Mouse (Mus musculus): Measurements from ENCODE around the gene Fam161a. TPM values are rescaled to one million over a fixed set of nuclear protein-coding genes. Genes with fewer than 3 reads are reported as not detected.
"Not testable (repeated sequence)": the region's sequence is repeated elsewhere in the genome, so short reads cannot be mapped to it uniquely, and the experiment has no call there.

Gene Fam161a
- polyA plus RNA-seq, 1 experiment from 2014 or later: 5.7 TPM

DNA sequence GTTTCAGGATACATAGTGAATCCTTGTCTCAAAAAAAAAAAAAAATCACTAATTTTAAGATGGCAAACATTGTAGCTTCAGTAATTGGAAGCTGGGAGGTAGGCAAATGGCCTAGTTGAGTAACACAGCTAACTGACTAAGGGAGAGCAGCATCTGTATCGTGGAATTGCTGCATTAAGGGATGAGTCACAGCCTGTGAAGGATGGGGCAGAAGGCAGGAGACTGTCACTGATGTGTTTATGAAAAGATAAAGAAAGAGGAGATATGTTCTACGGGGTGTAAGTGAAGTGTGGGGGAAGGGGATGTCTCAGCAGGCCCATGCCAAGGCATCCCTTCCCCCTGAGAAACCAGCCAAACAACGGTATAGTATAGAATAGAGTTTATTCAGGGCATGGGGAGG is 56.5 kb downstream of the Fam161a start:
- ATAC-seq: no peak
- Histone ChIP-seq H3K9me3 (ENCODE audit: control insufficient read depth, low read length) (no peaks in the 10 kb centered on the region), H3K27me3 (replicated peaks; ENCODE audit: control insufficient read depth, insufficient read depth, low read length) (no peaks in the 10 kb centered on the region), H3K4me3 (ENCODE audit: low read length) (no peak overlapping the region), H3K27ac (ENCODE audit: low read depth, low read length) (no peak overlapping the region), H3K36me3 (ENCODE audit: control insufficient read depth, insufficient read depth, low read length) (no peaks in the 10 kb centered on the region), H3K4me1 (ENCODE audit: control insufficient read depth, insufficient read depth, low read depth, low read length) (peaks cover 4% of the 10 kb centered on the region), H3K9ac (ENCODE audit: low read depth, low read length) (no peak overlapping the region), H3K4me2 (ENCODE audit: low read length) (no peak overlapping the region)
- 68% methylated on average over 3 of the region's 3 CpGs for WGBS

DNA sequence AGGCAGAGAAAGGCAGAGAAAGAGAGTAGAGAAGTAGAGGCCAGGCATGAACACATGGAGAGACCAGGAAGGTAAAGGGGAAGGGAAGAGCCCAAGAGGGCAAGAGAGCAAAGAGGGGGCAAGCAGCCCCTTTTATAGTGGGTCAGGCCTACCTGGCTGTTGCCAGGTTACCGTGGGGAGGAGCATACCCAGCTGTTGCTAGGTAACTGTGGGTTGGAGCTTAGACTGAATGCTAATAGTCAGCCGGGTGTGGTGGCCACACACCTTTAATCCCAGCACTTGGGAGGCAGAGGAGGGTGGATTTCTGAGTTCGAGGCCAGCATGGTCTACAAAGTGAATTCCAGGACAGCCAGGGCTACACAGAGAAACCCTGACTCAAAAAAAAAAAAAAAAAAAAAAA is 56.9 kb downstream of the Fam161a start:
- not testable (repeated sequence) for H3K9ac ChIP-seq (ENCODE audit: low read depth, low read length); H3K36me3 ChIP-seq (ENCODE audit: control insufficient read depth, insufficient read depth, low read length); H3K4me3 ChIP-seq (ENCODE audit: low read length); H3K27ac ChIP-seq (ENCODE audit: low read depth, low read length); H3K9me3 ChIP-seq (ENCODE audit: control insufficient read depth, low read length); H3K4me2 ChIP-seq (ENCODE audit: low read length); H3K27me3 ChIP-seq (replicated peaks; ENCODE audit: control insufficient read depth, insufficient read depth, low read length); ATAC-seq; H3K4me1 ChIP-seq (ENCODE audit: control insufficient read depth, insufficient read depth, low read depth, low read length)
- 42% methylated on average over 3 of the region's 3 CpGs for WGBS

DNA sequence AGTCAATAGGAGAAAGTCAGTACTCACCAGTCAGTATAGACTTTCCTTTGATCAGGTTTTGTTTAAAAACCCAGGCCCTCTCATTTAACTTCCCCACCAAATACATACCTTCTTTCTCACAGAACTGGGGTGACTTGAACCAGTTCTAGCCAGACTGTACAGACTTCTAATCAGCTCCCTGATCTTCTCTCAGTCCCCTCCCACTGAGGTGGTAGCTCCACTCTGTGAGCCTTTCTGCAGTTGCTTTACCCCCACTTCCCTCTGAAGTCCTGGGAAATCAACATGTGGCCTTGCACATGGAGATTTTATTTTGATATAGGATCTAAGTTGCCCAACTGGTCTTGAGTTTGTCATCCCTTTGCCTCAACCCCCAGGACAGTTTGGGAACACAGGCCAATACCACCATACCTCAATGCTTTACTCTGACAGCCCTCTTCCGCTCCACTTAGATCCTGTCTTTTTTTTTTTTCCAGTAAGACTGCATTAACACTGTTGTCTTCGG is 57.9 kb downstream of the Fam161a start:
- Histone ChIP-seq H3K4me3 (ENCODE audit: low read length) (no peak overlapping the region), H3K27ac (ENCODE audit: low read depth, low read length) (no peak overlapping the region), H3K4me1 (ENCODE audit: control insufficient read depth, insufficient read depth, low read depth, low read length) (peaks cover 4% of the 10 kb centered on the region), H3K36me3 (ENCODE audit: control insufficient read depth, insufficient read depth, low read length) (no peaks in the 10 kb centered on the region), H3K9me3 (ENCODE audit: control insufficient read depth, low read length) (no peaks in the 10 kb centered on the region), H3K27me3 (replicated peaks; ENCODE audit: control insufficient read depth, insufficient read depth, low read length) (no peaks in the 10 kb centered on the region), H3K9ac (ENCODE audit: low read depth, low read length) (no peak overlapping the region), H3K4me2 (ENCODE audit: low read length) (no peak overlapping the region)
- ATAC-seq: no peak
- 93% methylated on average over 2 of the region's 2 CpGs for WGBS

DNA sequence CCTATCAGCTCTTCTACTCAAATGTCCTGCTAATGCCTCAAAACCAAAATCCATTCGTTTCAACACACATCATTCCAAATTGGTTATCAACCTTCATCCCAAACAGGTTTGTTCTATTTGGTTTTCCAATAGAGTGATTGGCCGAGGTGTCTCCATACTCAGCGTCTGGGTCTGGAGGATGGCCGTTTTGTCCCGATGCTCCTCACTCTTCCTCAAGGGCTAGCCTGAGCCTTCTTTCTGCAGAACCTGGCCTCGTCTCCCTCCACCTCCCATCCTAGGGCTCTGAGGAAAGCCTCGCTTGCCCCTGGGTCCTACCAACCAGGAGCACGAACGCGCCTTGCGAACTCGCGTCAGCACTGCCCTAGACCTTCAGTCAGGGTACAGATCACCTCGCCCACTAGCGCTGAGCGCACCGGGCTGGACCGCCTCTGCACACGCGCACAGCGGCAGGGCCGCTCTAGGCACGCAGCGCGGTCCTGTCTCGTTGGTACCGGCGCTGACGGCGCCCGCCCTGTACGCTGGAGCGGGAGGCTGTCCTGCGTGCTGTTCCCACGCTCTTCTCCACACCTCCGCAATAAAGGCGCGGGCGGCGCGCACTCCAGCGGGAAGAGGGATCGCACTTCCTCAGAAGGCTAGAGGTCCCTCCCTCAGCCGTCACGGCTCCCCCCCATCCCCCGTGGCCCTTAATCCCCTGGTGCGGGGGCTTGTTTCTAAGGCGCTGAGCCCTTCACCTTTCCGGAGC is 60.2 kb downstream of the Fam161a start:
- peaks cover 4% of the 10 kb centered on the region for H3K4me1 ChIP-seq (ENCODE audit: control insufficient read depth, insufficient read depth, low read depth, low read length)
- H3K9me3 ChIP-seq (ENCODE audit: control insufficient read depth, low read length): no peaks in the 10 kb centered on the region
- H3K27me3 ChIP-seq (replicated peaks; ENCODE audit: control insufficient read depth, insufficient read depth, low read length): no peaks in the 10 kb centered on the region
- WGBS: 1% methylated on average over 49 of the region's 49 CpGs
- peak; percentile 100 for ATAC-seq
- peak overlapping the region; percentile 89 for H3K27ac ChIP-seq (ENCODE audit: low read depth, low read length)
- H3K4me3 ChIP-seq (ENCODE audit: low read length): peak overlapping the region; percentile 80
- peak overlapping the region; percentile 77 for H3K4me2 ChIP-seq (ENCODE audit: low read length)
- H3K9ac ChIP-seq (ENCODE audit: low read depth, low read length): peak overlapping the region; percentile 86
- no peaks in the 10 kb centered on the region for H3K36me3 ChIP-seq (ENCODE audit: control insufficient read depth, insufficient read depth, low read length)

DNA sequence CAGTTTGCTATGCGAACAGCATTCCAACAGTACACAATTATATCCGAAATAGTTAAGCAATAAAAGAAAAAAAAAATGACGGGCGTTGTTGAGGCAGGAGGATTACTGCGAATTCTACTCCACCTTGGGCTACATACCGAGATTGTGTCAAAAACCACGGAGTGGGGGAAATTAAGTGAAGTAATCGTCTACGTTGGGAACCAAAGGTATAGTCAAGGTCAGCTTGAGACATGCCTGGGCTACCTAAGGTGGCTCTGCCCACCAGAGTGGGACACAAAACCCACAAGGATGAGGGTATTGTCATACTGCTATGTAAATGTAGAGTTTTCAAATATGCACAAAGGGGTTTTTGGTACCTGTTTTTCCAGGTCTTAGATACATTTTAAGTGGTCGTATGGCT is 60.9 kb downstream of the Fam161a start:
- Histone ChIP-seq H3K27ac (ENCODE audit: low read depth, low read length) (peak overlapping the region; percentile 89), H3K27me3 (replicated peaks; ENCODE audit: control insufficient read depth, insufficient read depth, low read length) (no peaks in the 10 kb centered on the region), H3K9ac (ENCODE audit: low read depth, low read length) (peak overlapping the region; percentile 86), H3K9me3 (ENCODE audit: control insufficient read depth, low read length) (no peaks in the 10 kb centered on the region), H3K4me3 (ENCODE audit: low read length) (peak overlapping the region; percentile 80), H3K36me3 (ENCODE audit: control insufficient read depth, insufficient read depth, low read length) (no peaks in the 10 kb centered on the region), H3K4me1 (ENCODE audit: control insufficient read depth, insufficient read depth, low read depth, low read length) (peaks cover 4% of the 10 kb centered on the region), H3K4me2 (ENCODE audit: low read length) (peak overlapping the region; percentile 77)
- peak; percentile 1; the same call in 1 of the 2 replicates for ATAC-seq
- 8% methylated on average over 10 of the region's 10 CpGs for WGBS

DNA sequence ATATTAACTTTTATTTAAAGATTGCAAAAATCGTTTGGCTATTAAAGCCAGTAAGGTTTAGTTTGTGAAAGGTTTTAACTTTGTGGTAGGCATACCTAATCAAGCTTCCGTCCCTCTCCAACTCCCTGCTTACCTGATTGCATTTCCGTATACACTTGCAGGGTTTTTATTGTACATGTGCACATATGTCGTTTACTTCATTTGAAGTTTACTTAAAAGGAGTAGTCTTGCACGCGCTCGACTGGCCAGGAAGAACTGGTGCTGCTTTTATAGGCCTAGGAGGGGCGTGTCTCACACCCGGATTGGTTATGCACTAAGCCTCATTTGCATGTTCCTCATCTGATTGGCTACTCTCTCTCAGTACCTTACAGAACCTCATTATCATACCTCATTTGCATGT is 61.7 kb downstream of the Fam161a start:
- 91% methylated on average over 9 of the region's 9 CpGs for WGBS
- not testable (repeated sequence) for H3K9ac ChIP-seq (ENCODE audit: low read depth, low read length); H3K27me3 ChIP-seq (replicated peaks; ENCODE audit: control insufficient read depth, insufficient read depth, low read length); H3K4me1 ChIP-seq (ENCODE audit: control insufficient read depth, insufficient read depth, low read depth, low read length); H3K27ac ChIP-seq (ENCODE audit: low read depth, low read length); H3K4me3 ChIP-seq (ENCODE audit: low read length); H3K4me2 ChIP-seq (ENCODE audit: low read length); H3K9me3 ChIP-seq (ENCODE audit: control insufficient read depth, low read length); ATAC-seq; H3K36me3 ChIP-seq (ENCODE audit: control insufficient read depth, insufficient read depth, low read length)

DNA sequence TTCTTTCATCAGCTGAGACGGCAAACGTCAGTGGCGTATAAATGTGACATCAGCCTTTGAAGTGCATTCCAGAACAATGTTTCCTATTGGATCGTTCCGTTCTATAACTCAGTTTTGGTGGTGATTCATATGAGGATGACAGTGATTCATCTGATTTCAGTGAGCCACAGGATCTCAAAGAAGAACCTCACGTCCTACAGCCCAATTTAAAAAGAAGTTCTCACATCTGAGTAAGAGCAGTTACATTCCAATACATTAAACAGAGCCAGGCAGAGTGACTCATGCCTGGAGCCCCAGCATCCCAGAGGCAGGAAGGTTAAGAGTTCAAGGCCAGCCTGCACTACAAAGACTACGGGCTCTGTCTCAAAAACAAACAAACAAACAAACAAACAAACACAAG is 67.5 kb downstream of the Fam161a start:
- Histone ChIP-seq H3K4me3 (ENCODE audit: low read length) (no peak overlapping the region), H3K9ac (ENCODE audit: low read depth, low read length) (no peak overlapping the region), H3K36me3 (ENCODE audit: control insufficient read depth, insufficient read depth, low read length) (no peaks in the 10 kb centered on the region), H3K4me1 (ENCODE audit: control insufficient read depth, insufficient read depth, low read depth, low read length) (no peaks in the 10 kb centered on the region), H3K9me3 (ENCODE audit: control insufficient read depth, low read length) (no peaks in the 10 kb centered on the region), H3K27ac (ENCODE audit: low read depth, low read length) (no peak overlapping the region), H3K4me2 (ENCODE audit: low read length) (no peak overlapping the region), H3K27me3 (replicated peaks; ENCODE audit: control insufficient read depth, insufficient read depth, low read length) (no peaks in the 10 kb centered on the region)
- ATAC-seq: no peak
- 77% methylated on average over 7 of the region's 7 CpGs for whole genome bisulfite sequencing

DNA sequence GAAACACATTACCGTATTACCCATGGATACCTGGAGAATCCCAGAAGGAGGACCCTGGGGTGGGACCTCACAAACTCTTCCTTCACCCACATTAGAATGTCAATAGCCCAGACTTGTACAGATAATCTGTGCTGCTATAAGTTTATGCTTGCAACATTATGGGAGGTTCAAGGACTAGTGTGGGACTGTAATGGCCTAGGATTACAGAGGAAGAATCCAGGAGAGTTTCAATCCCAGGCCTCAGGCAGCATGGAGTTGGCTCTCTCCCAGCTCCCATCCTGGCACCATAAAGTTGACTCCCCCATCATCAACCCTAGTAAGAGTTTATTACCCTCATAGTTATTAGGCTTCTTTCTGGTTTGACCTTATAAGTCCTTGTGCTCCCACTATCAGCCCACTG is 71.2 kb downstream of the Fam161a start:
- no peaks in the 10 kb centered on the region for H3K9me3 ChIP-seq (ENCODE audit: control insufficient read depth, low read length)
- H3K4me1 ChIP-seq (ENCODE audit: control insufficient read depth, insufficient read depth, low read depth, low read length): no peaks in the 10 kb centered on the region
- H3K4me3 ChIP-seq (ENCODE audit: low read length): no peak overlapping the region
- no peak overlapping the region for H3K27ac ChIP-seq (ENCODE audit: low read depth, low read length)
- no peaks in the 10 kb centered on the region for H3K27me3 ChIP-seq (replicated peaks; ENCODE audit: control insufficient read depth, insufficient read depth, low read length)
- WGBS: 94% methylated on average over 1 of the region's 1 CpGs
- no peak overlapping the region for H3K9ac ChIP-seq (ENCODE audit: low read depth, low read length)
- H3K4me2 ChIP-seq (ENCODE audit: low read length): no peak overlapping the region
- H3K36me3 ChIP-seq (ENCODE audit: control insufficient read depth, insufficient read depth, low read length): no peaks in the 10 kb centered on the region
- no peak for ATAC-seq
